Mouse (Mus musculus) kidney, embryonic 14.5 days (tissue): ENCODE measurements around the gene Vmn2r38. TPM values are rescaled to one million over a fixed set of nuclear protein-coding genes. Genes with fewer than 3 reads are reported as not detected.
"Not testable (repeated sequence)": the region's sequence is repeated elsewhere in the genome, so short reads cannot be mapped to it uniquely, and the experiment has no call there.

ENCODE experiments used
- ATAC-seq: fragments of 200-750 bp; cut with Nextera tagmentation; 2 replicates; pipeline ENCODE4 v1.8.0; 2017; ENCODE audit warnings: moderate number of reproducible peaks, mild to moderate bottlenecking, moderate TSS enrichment, moderate library complexity; ENCODE audit not compliant: low FRiP score, low TSS enrichment
- H3K27ac ChIP-seq: fragments of 300-500 bp; sonication (generic); 2 replicates; pipeline ENCODE4 v1.5.1; 2014; ENCODE audit warnings: low read depth, mild to moderate bottlenecking, low read length, moderate library complexity, mixed read lengths
- H3K27me3 ChIP-seq: fragments of 300-500 bp; sonication (generic); 2 replicates; pipeline ENCODE4 v1.6.1; 2014; ENCODE audit warnings: mild to moderate bottlenecking, low read length; ENCODE audit not compliant: control insufficient read depth, insufficient read depth
- H3K36me3 ChIP-seq: fragments of 300-500 bp; sonication (generic); 2 replicates; pipeline ENCODE4 v1.6.1; 2014; ENCODE audit warnings: low read length, mixed read lengths; ENCODE audit not compliant: control insufficient read depth, insufficient read depth
- H3K4me1 ChIP-seq: fragments of 300-500 bp; sonication (generic); 2 replicates; pipeline ENCODE4 v1.6.1; 2014; ENCODE audit warnings: low read length, mixed read lengths; ENCODE audit not compliant: control insufficient read depth, insufficient read depth
- H3K4me2 ChIP-seq: fragments of 300-500 bp; sonication (generic); replicated peaks from 2 replicates; pipeline ENCODE4 v1.6.1; 2014; ENCODE audit warnings: low read depth, mild to moderate bottlenecking, low read length
- H3K4me3 ChIP-seq: fragments of 300-500 bp; sonication (generic); 2 replicates; pipeline ENCODE4 v1.5.1; 2014; ENCODE audit warnings: mild to moderate bottlenecking, low read length
- H3K9ac ChIP-seq: fragments of 300-500 bp; sonication (generic); 2 replicates; pipeline ENCODE4 v1.6.1; 2014; ENCODE audit warnings: low read depth, mild to moderate bottlenecking, low read length, moderate library complexity
- H3K9me3 ChIP-seq: fragments of 300-500 bp; sonication (generic); 2 replicates; pipeline ENCODE4 v1.6.1; 2016; ENCODE audit warnings: low read length; ENCODE audit not compliant: control insufficient read depth
- WGBS: fragments of 180-500 bp; shearing (Covaris S2); extraction: QIAGEN DNeasy Blood & Tissue Kit; methylation state at CpG from one replicate; pipeline ENCODE4 v1.1.7; 2014; 5-methylcytosine and 5-hydroxymethylcytosine counted together
- polyA plus RNA-seq: library from polyadenylated mRNA; unstranded; fragments of >200 nt; fragmentation: Nextera tagmentation; extraction: Ambion mirVana; gene quantifications from 2 replicates; pipeline ENCODE4 v1.2.1, GENCODE M21; 2014

Vmn2r38 gene
- polyA plus RNA-seq = not detected in 2 replicates

GRCm38 (mm10) chr7:9097781-9098180 lies at the start of gene Vmn2r38:
Gene Vmn2r38 (minus strand): TSS chr7:9097881.
- not testable (repeated sequence) for H3K4me3 ChIP-seq, H3K9me3 ChIP-seq, H3K27ac ChIP-seq, H3K27me3 ChIP-seq, H3K4me2 ChIP-seq, H3K9ac ChIP-seq, H3K4me1 ChIP-seq, H3K36me3 ChIP-seq, ATAC-seq

DNA sequence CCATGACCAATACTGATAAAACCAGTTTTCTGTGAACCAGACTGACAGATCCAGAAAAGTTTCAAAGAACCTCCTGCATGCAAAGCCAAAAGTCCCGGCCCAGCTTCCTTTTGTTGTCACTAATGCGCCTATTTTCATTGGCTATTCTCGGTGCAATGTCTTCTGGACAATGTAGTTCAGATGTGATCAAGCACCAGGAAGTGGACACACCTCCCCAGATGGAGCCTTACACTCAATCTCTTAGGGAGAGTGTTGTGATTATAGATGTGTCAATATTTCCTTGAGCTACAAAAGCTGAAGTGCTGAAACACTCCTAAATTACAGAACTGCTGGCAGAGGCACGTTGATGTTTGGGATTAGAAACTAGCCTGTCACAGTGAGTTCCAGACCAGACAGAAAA lies 32.3 kb downstream of the Vmn2r38 start:
- not testable (repeated sequence) for H3K4me1 ChIP-seq, ATAC-seq, H3K27ac ChIP-seq, H3K4me3 ChIP-seq, H3K4me2 ChIP-seq, H3K27me3 ChIP-seq, H3K36me3 ChIP-seq, H3K9me3 ChIP-seq, H3K9ac ChIP-seq
- 83% methylated on average over 4 of the region's 4 CpGs for WGBS

GRCm38 (mm10) chr7:9030698-9031097 lies 67.0 kb downstream of the Vmn2r38 start, which contains the start of gene Vmn2r39:
Gene Vmn2r39 (minus strand): TSS chr7:9030798.
- not testable (repeated sequence) for H3K9me3 ChIP-seq, H3K4me1 ChIP-seq

More at GRCm38 (mm10) chr7:9030698-9031097, 67.0 kb downstream of the Vmn2r38 start, which contains the start of gene Vmn2r39:
- H3K4me2 ChIP-seq, H3K27ac ChIP-seq, ATAC-seq, H3K4me3 ChIP-seq, H3K9ac ChIP-seq, H3K36me3 ChIP-seq, H3K27me3 ChIP-seq: not testable (repeated sequence)

Other genes starting within 250 kb of the Vmn2r38 start
- not detected in 2 replicates for gene Vmn2r40, start 166.4 kb downstream of the Vmn2r38 start, polyA plus RNA-seq
- gene Vmn2r39, start 67.1 kb downstream of the Vmn2r38 start, polyA plus RNA-seq = not detected in 2 replicates
- gene Vmn2r37, start 125.8 kb upstream of the Vmn2r38 start, polyA plus RNA-seq = not detected in 2 replicates